Mouse (Mus musculus): ENCODE measurements around the gene Pde3a.

Pde3a gene

DNA sequence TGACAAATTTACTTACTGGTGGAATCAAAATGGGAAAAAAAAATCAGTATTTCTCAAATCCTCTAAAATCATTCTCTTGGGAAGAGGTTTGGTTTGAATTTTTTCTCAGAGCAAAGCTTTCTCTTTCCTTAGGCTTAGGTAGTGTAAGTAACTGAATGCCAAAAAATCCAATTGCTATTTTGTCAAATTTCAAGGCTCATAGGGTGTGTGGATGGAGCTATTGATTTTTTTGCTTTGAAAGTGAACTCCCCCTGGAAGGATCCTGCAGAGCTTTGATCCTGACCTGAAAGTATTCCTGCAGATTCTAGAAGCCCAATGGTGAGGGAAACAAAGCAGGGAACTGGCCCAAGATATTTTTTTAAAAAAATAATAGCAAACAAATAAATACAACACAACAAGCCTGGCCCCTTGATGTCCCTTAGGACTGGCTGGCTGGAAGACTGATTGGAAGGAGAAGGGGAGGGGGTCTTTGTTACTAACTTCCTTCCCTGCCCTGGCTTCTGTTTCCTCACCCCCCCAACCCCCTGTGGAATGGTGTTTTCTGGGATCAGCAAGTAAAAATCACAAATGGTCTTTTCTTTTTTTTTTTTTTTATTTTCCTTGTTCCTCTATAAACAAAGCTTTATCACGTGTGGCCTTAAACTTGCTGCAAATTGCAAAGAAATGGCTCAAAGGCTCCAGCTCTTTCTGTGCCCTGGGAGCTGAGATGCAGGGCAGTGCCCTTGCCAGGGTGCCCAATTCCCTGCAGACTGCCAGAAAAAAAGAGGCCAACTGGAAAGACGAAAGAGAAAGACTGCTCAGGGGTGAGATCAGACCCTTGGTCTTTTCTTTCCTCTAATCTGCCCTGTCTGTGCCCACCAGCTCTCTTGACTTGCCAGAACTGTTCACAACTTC lies 274.9 kb downstream of the Pde3a start, which contains the start of gene Slco1c1:
Gene Slco1c1, plus strand, starts transcription at position 622 of the 894 bp plus-strand sequence.
- CTCF ChIA-PET = interaction anchor here in 1 of 4 experiments (0.6 kb wide), 1 partner anchor 16 kb away, joined by 3 read pairs; no protein-coding TSS in a partner anchor
- POLR2A ChIA-PET = no interaction called here

DNA sequence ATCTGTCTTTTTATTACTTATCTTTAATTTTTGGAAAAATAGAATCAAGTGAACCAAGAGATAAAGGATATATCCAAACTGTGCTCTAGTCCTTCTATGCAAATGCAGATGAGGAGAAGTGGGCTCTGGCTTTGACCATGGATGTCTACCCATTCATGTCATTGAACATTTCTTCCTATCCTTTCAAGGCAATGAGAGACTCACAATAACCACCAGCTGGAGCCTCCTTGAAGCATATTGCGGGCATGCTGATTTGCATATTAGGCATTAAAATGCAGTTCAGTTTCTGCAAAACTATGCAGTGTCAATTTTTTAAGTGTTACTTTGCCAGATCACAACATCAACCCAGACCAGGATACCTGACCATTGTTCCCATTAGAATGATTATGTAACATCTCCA lies 276.7 kb downstream of the Pde3a start:
- ChIA-PET POLR2A (no interaction called here), CTCF (no interaction called here)

DNA sequence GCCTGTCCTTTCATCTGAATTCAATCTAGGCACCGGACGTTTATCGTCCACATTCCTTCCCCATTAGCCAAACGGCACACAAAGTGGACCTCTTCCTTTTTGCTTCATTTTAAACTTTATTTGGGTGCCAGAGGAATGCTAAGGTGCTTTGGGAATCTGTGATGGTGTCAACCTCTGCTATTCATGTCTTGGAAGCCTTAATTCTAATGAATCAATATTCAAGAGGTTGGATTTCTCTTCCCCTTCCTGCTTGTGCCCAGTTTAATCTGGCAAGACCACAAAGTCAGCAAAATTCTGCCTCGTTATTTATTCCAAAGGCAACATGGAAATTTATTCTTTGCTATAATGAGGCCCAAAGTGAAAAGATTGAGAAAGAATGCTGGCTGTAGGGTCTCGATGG lies 281.8 kb downstream of the Pde3a start:
- ChIA-PET CTCF (no interaction called here), POLR2A (no interaction called here)

DNA sequence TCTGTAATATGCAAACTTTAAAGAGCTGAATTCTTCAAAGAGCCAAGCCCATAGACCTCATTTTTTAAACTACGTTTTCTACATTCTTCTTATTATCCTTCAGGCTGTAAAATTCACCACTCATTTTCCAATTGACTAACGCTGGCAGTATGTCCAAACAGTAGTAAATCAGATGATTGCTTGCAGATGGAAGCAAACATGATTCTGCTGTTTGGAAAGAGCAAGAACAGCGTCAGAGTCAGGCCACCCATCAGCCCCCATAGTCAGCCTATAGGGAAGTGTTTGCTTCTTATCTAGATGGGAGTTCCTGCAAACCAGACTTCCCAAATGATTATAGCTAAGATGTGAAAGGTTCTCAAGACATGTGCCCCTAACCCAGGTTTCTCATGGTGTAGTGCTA lies 288.2 kb downstream of the Pde3a start:
- POLR2A ChIA-PET = no interaction called here
- CTCF ChIA-PET = no interaction called here

DNA sequence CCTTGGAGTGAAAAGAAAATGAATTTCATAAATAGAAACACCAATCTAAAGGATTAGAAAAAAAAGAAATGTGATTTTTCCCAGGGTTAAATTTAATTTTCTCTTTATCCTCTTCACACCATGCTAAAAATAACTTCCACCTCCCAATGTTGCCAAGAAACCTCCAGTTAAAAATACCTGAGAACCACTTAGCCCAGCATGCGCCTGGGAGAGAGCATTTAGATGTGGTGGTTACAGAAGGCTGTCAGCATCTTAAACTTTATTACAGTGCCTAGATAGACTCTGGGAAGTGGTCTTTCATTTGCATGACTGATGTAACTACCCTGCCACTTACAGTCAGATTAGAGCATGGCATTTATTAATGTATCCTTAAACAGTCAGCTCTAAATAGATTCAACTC lies 292.1 kb downstream of the Pde3a start:
- ChIA-PET CTCF (no interaction called here), POLR2A (no interaction called here)

DNA sequence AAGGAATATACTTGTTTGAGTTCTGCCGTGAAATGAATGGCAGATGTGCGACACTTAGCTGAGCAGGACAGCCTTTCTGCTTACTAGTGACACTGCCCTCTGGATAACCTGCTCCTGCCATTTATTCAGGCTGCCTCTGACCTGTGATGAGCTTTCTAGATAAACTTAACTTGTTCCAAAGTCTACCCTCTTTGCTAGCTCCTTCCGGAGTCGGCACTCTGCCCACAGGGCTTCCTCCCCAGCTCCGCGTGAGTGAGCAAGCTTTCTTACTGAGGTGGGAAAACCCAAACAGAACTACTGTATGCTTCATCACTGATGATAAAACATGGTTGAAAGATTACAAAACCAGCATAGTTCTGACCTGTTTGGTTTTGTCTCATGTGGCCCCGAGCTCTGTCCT lies 294.3 kb downstream of the Pde3a start:
- ChIA-PET POLR2A (interaction anchor here in 1 of 4 experiments (0.7 to 0.9 kb wide), 2 partner anchors 12 to 48 kb away, joined by 3 read pairs; no protein-coding TSS in a partner anchor), CTCF (no interaction called here)

All from embryonic stem cell, embryonic (primary cell).